Mouse (Mus musculus) adipocyte (in vitro differentiated cells): ENCODE measurements around the gene Pdpk1.

Experiments
- DNase-seq: peaks from one replicate; pipeline ENCODE4 v3.0.0-alpha.2; 2016; ENCODE audit warnings: low spot score

Pdpk1 gene

GRCm38 (mm10) chr17:24036954-24037353 is 113.8 kb downstream of the Pdpk1 start:
- DNase-seq, result no peak

GRCm38 (mm10) chr17:24035087-24035486 is 115.6 kb downstream of the Pdpk1 start:
- no peak for DNase-seq

GRCm38 (mm10) chr17:24030551-24030950 is 120.2 kb downstream of the Pdpk1 start:
- no peak for DNase-seq

GRCm38 (mm10) chr17:24029477-24029876 is 121.2 kb downstream of the Pdpk1 start:
- no peak for DNase-seq
